Mouse (Mus musculus): ENCODE data around the gene Kif13a. TPM values are rescaled to one million over a fixed set of nuclear protein-coding genes. Genes with fewer than 3 reads are reported as not detected.

The Kif13a gene
- total and polyA plus RNA-seq, 2 experiments from 2014 or later = 13.3 to 21.6 TPM

DNA sequence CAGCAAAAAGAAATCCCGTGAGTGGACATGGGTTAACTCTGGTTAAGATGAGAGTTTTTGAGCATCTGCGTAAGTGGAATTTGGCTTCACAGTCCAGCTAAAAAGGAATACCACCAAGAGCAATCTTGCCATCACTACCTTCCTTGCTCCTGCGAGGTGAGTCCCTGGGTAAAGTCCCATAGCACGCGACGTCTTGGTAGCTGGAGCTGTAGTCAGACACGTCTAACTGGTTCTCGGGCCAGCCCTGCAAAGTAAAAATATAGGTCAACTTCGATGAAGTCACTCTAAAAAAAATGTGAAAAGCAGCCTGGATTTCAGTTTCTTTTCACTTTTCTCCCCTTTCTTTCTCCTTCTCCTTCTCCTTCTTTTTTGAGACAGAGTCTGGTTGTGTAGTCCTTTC is 166.5 kb downstream of the Kif13a start:
- H3K27ac ChIP-seq = no peak overlapping the region
- TF ChIP-seq CTCF (IDR thresholded peaks at IDR 0.05; ENCODE audit: low read depth) = no peak
- H3K36me3 ChIP-seq (ENCODE audit: insufficient read depth, low read length) = peaks cover 27% of the 10 kb centered on the region; the same call in 1 of the 2 replicates
- ATAC-seq (no peak), DNase-seq (ENCODE audit: low spot score) (no peak)
- 95% methylated on average over 9 of the region's 9 CpGs for WGBS
- H3K4me3 ChIP-seq (ENCODE audit: low read length) = no peak overlapping the region
- H3K27me3 ChIP-seq (ENCODE audit: insufficient read depth, low read length) = no peaks in the 10 kb centered on the region
- no peak overlapping the region for H3K4me2 ChIP-seq (ENCODE audit: low read depth, low read length)
- H3K9me3 ChIP-seq (ENCODE audit: low read length) = no peaks in the 10 kb centered on the region
- H3K9ac ChIP-seq (replicated peaks; ENCODE audit: low read length) = no peak overlapping the region
- H3K4me1 ChIP-seq (ENCODE audit: insufficient read depth, low read length) = no peaks in the 10 kb centered on the region

- 43% methylated on average over 6 of the region's 6 CpGs for WGBS
- no peak for TF ChIP-seq CTCF (IDR thresholded peaks at IDR 0.05; ENCODE audit: low read depth)
- Histone ChIP-seq H3K4me3 (ENCODE audit: low read length) (no peak overlapping the region), H3K36me3 (ENCODE audit: insufficient read depth, low read length) (peaks cover 22% of the 10 kb centered on the region; the same call in 1 of the 2 replicates), H3K4me2 (ENCODE audit: low read depth, low read length) (no peak overlapping the region), H3K9ac (replicated peaks; ENCODE audit: low read length) (no peak overlapping the region), H3K27me3 (ENCODE audit: insufficient read depth, low read length) (no peaks in the 10 kb centered on the region), H3K9me3 (ENCODE audit: low read length) (no peaks in the 10 kb centered on the region), H3K4me1 (ENCODE audit: insufficient read depth, low read length) (no peaks in the 10 kb centered on the region), H3K27ac (no peak overlapping the region)
- ATAC-seq (no peak), DNase-seq (ENCODE audit: low spot score) (no peak)
These were observed 168.7 kb downstream of the Kif13a start for GRCm38 (mm10) chr13:46760921-46761320.

DNA sequence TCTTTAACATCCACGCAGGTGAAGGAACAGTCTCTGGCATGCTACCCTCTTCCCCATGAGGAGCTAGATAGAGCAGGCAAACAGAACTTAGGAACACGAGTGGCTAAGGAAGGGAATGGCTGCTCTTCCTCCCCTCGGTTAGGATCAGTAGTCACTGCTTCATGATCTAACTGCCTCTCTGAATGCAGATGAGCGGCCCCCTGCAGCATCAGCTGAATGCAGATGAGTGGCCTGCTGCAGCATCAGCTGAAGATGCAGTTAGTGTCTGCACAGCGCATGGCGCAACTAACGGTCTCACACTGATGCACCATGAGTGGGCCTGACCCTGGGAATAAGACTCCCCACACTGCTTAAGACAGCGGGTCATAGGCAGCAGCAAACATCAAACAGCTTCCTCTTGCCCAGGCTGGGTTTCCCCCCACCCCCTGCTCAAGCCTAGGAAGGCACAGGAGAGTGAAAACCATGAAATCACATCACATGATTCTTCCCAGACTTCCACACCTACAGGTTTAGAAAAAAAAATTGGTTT is 170.3 kb downstream of the Kif13a start:
- 30% methylated on average over 8 of the region's 8 CpGs for WGBS
- Histone ChIP-seq H3K4me1 (ENCODE audit: insufficient read depth, low read length) (no peaks in the 10 kb centered on the region), H3K4me3 (ENCODE audit: low read length) (no peak overlapping the region), H3K9me3 (ENCODE audit: low read length) (no peaks in the 10 kb centered on the region), H3K27ac (no peak overlapping the region), H3K4me2 (ENCODE audit: low read depth, low read length) (no peak overlapping the region), H3K36me3 (ENCODE audit: insufficient read depth, low read length) (peaks cover 22% of the 10 kb centered on the region; the same call in 1 of the 2 replicates), H3K9ac (replicated peaks; ENCODE audit: low read length) (no peak overlapping the region), H3K27me3 (ENCODE audit: insufficient read depth, low read length) (no peaks in the 10 kb centered on the region)
- no peak for TF ChIP-seq CTCF (IDR thresholded peaks at IDR 0.05; ENCODE audit: low read depth)
- ATAC-seq (peak; percentile 51; the same call in 1 of the 2 replicates), DNase-seq (ENCODE audit: low spot score) (peak; percentile 20)

GRCm38 (mm10) chr13:46758627-46759026 is 171.0 kb downstream of the Kif13a start:
- no peaks in the 10 kb centered on the region for H3K27me3 ChIP-seq (ENCODE audit: insufficient read depth, low read length)
- no peak overlapping the region for H3K27ac ChIP-seq
- DNase-seq (ENCODE audit: low spot score) (no peak), ATAC-seq (0 out of 2 replicates have a peak, but pooled peaks have one; percentile 45)
- TF ChIP-seq CTCF (IDR thresholded peaks at IDR 0.05; ENCODE audit: low read depth) = no peak
- H3K9ac ChIP-seq (replicated peaks; ENCODE audit: low read length) = no peak overlapping the region
- H3K4me1 ChIP-seq (ENCODE audit: insufficient read depth, low read length) = no peaks in the 10 kb centered on the region
- 88% methylated on average over 13 of the region's 13 CpGs for WGBS
- no peaks in the 10 kb centered on the region for H3K9me3 ChIP-seq (ENCODE audit: low read length)
- no peak overlapping the region for H3K4me3 ChIP-seq (ENCODE audit: low read length)
- peaks cover 22% of the 10 kb centered on the region; the same call in 1 of the 2 replicates for H3K36me3 ChIP-seq (ENCODE audit: insufficient read depth, low read length)
- no peak overlapping the region for H3K4me2 ChIP-seq (ENCODE audit: low read depth, low read length)

DNA sequence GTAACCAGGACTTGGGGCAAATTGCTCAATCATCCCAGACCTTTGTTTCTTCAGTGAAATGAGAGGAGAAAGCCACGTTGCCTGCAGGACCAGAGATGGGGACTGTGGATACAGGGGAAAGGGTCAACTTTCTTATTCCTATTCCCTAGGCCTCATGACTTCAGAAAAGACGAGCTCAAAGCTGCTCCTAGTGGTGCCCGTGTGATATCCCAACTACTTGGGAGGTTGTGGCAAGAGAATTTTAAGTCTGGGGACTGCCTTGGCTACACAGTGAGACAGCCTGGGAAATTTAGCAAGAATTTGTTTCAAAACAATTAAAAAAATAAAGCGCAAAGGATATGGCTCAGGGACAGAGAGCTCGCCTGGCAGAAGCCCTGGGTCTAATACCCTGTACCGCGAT is 171.7 kb downstream of the Kif13a start:
- WGBS = 92% methylated on average over 7 of the region's 7 CpGs
- no peaks in the 10 kb centered on the region for H3K27me3 ChIP-seq (ENCODE audit: insufficient read depth, low read length)
- no peak overlapping the region for H3K27ac ChIP-seq
- TF ChIP-seq CTCF (IDR thresholded peaks at IDR 0.05; ENCODE audit: low read depth) = no peak
- no peaks in the 10 kb centered on the region for H3K4me1 ChIP-seq (ENCODE audit: insufficient read depth, low read length)
- DNase-seq (ENCODE audit: low spot score) (no peak), ATAC-seq (no peak)
- no peak overlapping the region for H3K4me2 ChIP-seq (ENCODE audit: low read depth, low read length)
- H3K36me3 ChIP-seq (ENCODE audit: insufficient read depth, low read length) = peaks cover 19% of the 10 kb centered on the region; the same call in 1 of the 2 replicates
- H3K9me3 ChIP-seq (ENCODE audit: low read length) = no peaks in the 10 kb centered on the region
- no peak overlapping the region for H3K4me3 ChIP-seq (ENCODE audit: low read length)
- no peak overlapping the region for H3K9ac ChIP-seq (replicated peaks; ENCODE audit: low read length)

- Histone ChIP-seq H3K4me1 (ENCODE audit: insufficient read depth, low read length) (no peaks in the 10 kb centered on the region), H3K4me3 (ENCODE audit: low read length) (no peak overlapping the region), H3K9me3 (ENCODE audit: low read length) (no peaks in the 10 kb centered on the region), H3K27me3 (ENCODE audit: insufficient read depth, low read length) (no peaks in the 10 kb centered on the region), H3K27ac (no peak overlapping the region), H3K36me3 (ENCODE audit: insufficient read depth, low read length) (peaks cover 22% of the 10 kb centered on the region; the same call in 1 of the 2 replicates), H3K4me2 (ENCODE audit: low read depth, low read length) (no peak overlapping the region), H3K9ac (replicated peaks; ENCODE audit: low read length) (no peak overlapping the region)
- ATAC-seq (no peak), DNase-seq (ENCODE audit: low spot score) (no peak)
- TF ChIP-seq CTCF (IDR thresholded peaks at IDR 0.05; ENCODE audit: low read depth) = no peak
- WGBS = 93% methylated on average over 5 of the region's 5 CpGs
These were observed 176.4 kb downstream of the Kif13a start for GRCm38 (mm10) chr13:46753294-46753693.

DNA sequence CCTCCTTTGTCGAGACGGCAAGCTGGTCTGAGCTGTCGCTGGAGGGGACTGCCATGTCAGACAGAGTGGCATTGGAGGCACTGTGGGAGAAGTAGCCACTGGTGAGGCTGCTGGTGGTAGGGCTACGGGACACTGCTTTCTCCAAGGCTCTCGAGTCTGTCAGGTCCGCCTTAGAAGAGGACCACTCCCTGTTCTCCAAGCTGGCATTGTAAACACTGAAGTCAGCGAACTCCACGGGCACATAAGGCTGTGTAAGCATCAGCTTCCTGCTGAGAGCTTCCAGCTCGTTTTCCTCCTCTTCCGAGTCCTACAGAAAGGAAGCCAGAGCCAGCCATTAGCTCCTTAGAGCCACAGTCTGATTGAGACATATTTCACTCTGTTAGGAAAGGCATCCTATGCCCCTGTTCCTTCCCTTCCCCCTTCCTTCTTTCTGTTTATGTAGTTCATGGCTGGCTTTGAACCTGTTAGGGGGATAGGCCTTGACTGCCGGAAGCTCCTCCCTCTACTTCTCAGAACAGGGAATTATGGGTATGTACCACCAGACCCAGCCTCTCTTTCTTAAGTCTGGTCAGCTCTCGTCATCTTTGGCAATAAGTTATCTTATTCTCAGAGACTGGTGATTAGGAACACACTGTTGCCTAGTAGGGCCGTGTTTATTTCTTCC is 177.0 kb downstream of the Kif13a start:
- DNase-seq (ENCODE audit: low spot score) (no peak), ATAC-seq (no peak)
- WGBS = 80% methylated on average over 13 of the region's 13 CpGs
- Histone ChIP-seq H3K27ac (no peak overlapping the region), H3K9me3 (ENCODE audit: low read length) (no peaks in the 10 kb centered on the region), H3K36me3 (ENCODE audit: insufficient read depth, low read length) (peaks cover 22% of the 10 kb centered on the region; the same call in 1 of the 2 replicates), H3K4me3 (ENCODE audit: low read length) (no peak overlapping the region), H3K27me3 (ENCODE audit: insufficient read depth, low read length) (no peaks in the 10 kb centered on the region), H3K4me1 (ENCODE audit: insufficient read depth, low read length) (no peaks in the 10 kb centered on the region), H3K9ac (replicated peaks; ENCODE audit: low read length) (no peak overlapping the region), H3K4me2 (ENCODE audit: low read depth, low read length) (no peak overlapping the region)
- no peak for TF ChIP-seq CTCF (IDR thresholded peaks at IDR 0.05; ENCODE audit: low read depth)

All from hindbrain, postnatal 0 days (tissue).